Mouse (Mus musculus) midbrain, embryonic 11.5 days (tissue): ENCODE data around the gene Ppp1r13l. TPM values are rescaled to one million over a fixed set of nuclear protein-coding genes. Genes with fewer than 3 reads are reported as not detected.

Experiments used
- ATAC-seq: fragments of 200-750 bp; cut with Nextera tagmentation; 2 replicates; pipeline ENCODE4 v1.8.0; 2017; ENCODE audit warnings: moderate TSS enrichment, moderate library complexity; ENCODE audit not compliant: low FRiP score
- DNase-seq: peaks from one replicate; pipeline ENCODE4 v3.0.0; 2015; ENCODE audit warnings: low spot score; ENCODE audit errors: missing footprints
- H3K27ac ChIP-seq: fragments of 300-500 bp; sonication (generic); 2 replicates; pipeline ENCODE4 v1.5.1; 2014; ENCODE audit warnings: low read depth, low read length
- H3K27me3 ChIP-seq: fragments of 300-500 bp; sonication (generic); 2 replicates; pipeline ENCODE4 v1.6.1; 2014; ENCODE audit warnings: mild to moderate bottlenecking, low read length, moderate library complexity, mixed read lengths; ENCODE audit not compliant: control insufficient read depth, insufficient read depth
- H3K36me3 ChIP-seq: fragments of 300-500 bp; sonication (generic); 2 replicates; pipeline ENCODE4 v1.6.1; 2014; ENCODE audit warnings: mild to moderate bottlenecking, low read length, moderate library complexity, mixed read lengths; ENCODE audit not compliant: control insufficient read depth, insufficient read depth
- H3K4me1 ChIP-seq: fragments of 300-500 bp; sonication (generic); 2 replicates; pipeline ENCODE4 v1.6.1; 2014; ENCODE audit warnings: low read length; ENCODE audit not compliant: control insufficient read depth, insufficient read depth
- H3K4me2 ChIP-seq: fragments of 300-500 bp; sonication (generic); 2 replicates; pipeline ENCODE4 v1.6.1; 2014; ENCODE audit warnings: mild to moderate bottlenecking, moderate library complexity
- H3K4me3 ChIP-seq: fragments of 300-500 bp; sonication (generic); 2 replicates; pipeline ENCODE4 v1.5.1; 2014; ENCODE audit warnings: low read depth, low read length
- H3K9ac ChIP-seq: fragments of 300-500 bp; sonication (generic); 2 replicates; pipeline ENCODE4 v1.6.1; 2014; ENCODE audit warnings: low read length
- H3K9me3 ChIP-seq: fragments of 300-500 bp; sonication (generic); 2 replicates; pipeline ENCODE4 v1.6.1; 2016; ENCODE audit warnings: low read length; ENCODE audit not compliant: control insufficient read depth
- WGBS: fragments of 180-500 bp; shearing (Covaris S2); extraction: QIAGEN DNeasy Blood & Tissue Kit; methylation state at CpG from one replicate; pipeline ENCODE4 v1.1.7; 2014; 5-methylcytosine and 5-hydroxymethylcytosine counted together
- microRNA counts: library from miRNA; unstranded; fragments of <30 nt; microRNA quantifications from one replicate; lab custom pipeline; 2015
- microRNA-seq: library from miRNA; unstranded; fragments of <30 nt; microRNA quantifications from one replicate; pipeline ENCODE4, GENCODE M21; 2017
- polyA plus RNA-seq: library from polyadenylated mRNA; unstranded; fragments of >200 nt; fragmentation: Nextera tagmentation; extraction: Ambion mirVana; gene quantifications from 2 replicates; pipeline ENCODE4 v1.2.1, GENCODE M21; 2014

Ppp1r13l gene
- polyA plus RNA-seq, 1 experiment from 2014 or later: 3.0 TPM

DNA sequence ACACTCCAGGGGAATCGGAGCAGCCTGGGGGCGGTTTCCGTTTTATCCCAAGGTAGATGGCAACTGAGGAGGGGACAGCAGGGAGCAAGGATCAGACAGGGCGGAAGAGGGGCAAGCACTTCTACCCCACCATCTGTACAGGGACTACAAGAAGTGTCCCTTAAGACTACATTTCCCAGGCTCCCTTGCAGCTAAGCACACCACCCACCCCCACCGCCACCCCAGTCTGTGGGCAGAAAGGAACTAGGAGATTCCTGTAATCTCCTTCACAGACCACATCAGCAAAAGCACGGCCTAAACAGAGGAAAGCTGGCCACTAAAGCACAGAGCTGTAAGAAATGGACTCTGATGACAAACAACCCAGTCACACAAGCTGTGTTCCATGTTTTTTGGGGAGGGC, 66.8 kb downstream of the Ppp1r13l start:
- WGBS: 76% methylated on average over 6 of the region's 6 CpGs
- no peak for ATAC-seq

DNA sequence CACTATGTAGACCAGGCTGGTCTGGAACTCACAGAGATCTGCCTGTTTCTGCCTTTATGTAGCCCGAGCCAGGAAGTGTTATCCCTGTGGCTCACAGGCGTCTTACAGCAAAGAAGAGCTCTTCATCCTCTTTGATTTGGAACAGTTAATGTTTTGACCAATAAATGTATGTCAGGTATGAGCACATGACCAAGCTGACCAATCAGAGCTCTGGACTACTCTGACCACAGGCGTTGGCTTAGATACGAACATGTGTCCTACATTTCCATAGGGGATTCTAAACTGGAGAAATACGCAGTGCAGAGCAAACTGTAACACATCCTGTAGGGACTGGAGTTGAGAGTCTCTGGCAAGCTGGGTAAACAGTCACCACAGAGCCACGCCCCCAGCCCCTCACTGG, 67.3 kb downstream of the Ppp1r13l start:
- peaks cover 27% of the 10 kb centered on the region for H3K36me3 ChIP-seq

More for the DNA sequence above, 66.8 kb downstream of the Ppp1r13l start:
- no peaks in the 10 kb centered on the region for H3K4me1 ChIP-seq
- H3K9me3 ChIP-seq: no peaks in the 10 kb centered on the region
- no peak overlapping the region for H3K4me2 ChIP-seq
- H3K27me3 ChIP-seq: no peaks in the 10 kb centered on the region; the same call in 1 of the 2 replicates
- no peak overlapping the region for H3K27ac ChIP-seq
- DNase-seq: no peak
- H3K9ac ChIP-seq: no peak overlapping the region
- no peak overlapping the region for H3K4me3 ChIP-seq
- H3K36me3 ChIP-seq: peaks cover 27% of the 10 kb centered on the region

More for the DNA sequence above, 67.3 kb downstream of the Ppp1r13l start:
- no peak for ATAC-seq
- Histone ChIP-seq H3K9ac (no peak overlapping the region), H3K4me2 (no peak overlapping the region), H3K27me3 (no peaks in the 10 kb centered on the region), H3K4me1 (no peaks in the 10 kb centered on the region), H3K27ac (no peak overlapping the region), H3K4me3 (no peak overlapping the region), H3K9me3 (no peaks in the 10 kb centered on the region)
- 91% methylated on average over 6 of the region's 6 CpGs for WGBS
- no peak for DNase-seq

MicroRNAs encoded within 50 kb of the gene (microRNA counts, 519-probe panel; counts per million panel counts)
- microRNA mmu-miR-343 (lab: Ali Mortazavi, UCI): not detected

Small RNAs within 50 kb of the gene (microRNA-seq; reads per million reads assigned to microRNA genes)
- gene Mir343: not detected

Other genes with a start within 250 kb of the Ppp1r13l start
- gene Gm4969, start 241.4 kb upstream of the Ppp1r13l start, polyA plus RNA-seq: 0.46 and 0.58 TPM in 2 replicates
- gene Fbxo46, start 239.9 kb upstream of the Ppp1r13l start, polyA plus RNA-seq: 9.4 and 9.5 TPM in 2 replicates
- gene Qpctl, start 210.5 kb upstream of the Ppp1r13l start, polyA plus RNA-seq: 10.7 and 11.4 TPM in 2 replicates
- gene Snrpd2, start 210.0 kb upstream of the Ppp1r13l start, polyA plus RNA-seq: 156 and 160 TPM in 2 replicates
- gene Gipr, start 193.6 kb upstream of the Ppp1r13l start, polyA plus RNA-seq: 0.58 and 0.75 TPM in 2 replicates
- 1.5 and 1.9 TPM in 2 replicates for gene Eml2, start 183.3 kb upstream of the Ppp1r13l start, polyA plus RNA-seq
- 1.5 and 1.7 TPM in 2 replicates for gene Gpr4, start 147.2 kb upstream of the Ppp1r13l start, polyA plus RNA-seq
- 42.4 and 44.0 TPM in 2 replicates for gene Opa3, start 131.4 kb upstream of the Ppp1r13l start, polyA plus RNA-seq
- gene Vasp, start 87.9 kb upstream of the Ppp1r13l start, polyA plus RNA-seq: 46.0 and 46.9 TPM in 2 replicates
- gene Ppm1n, start 79.7 kb upstream of the Ppp1r13l start, polyA plus RNA-seq: 0.18 and 0.50 TPM in 2 replicates
- gene Rtn2, start 77.1 kb upstream of the Ppp1r13l start, polyA plus RNA-seq: 48.5 and 53.2 TPM in 2 replicates
- 0.04 TPM in 1 of 2 replicates, not detected in the other for gene Fosb, start 49.7 kb upstream of the Ppp1r13l start, polyA plus RNA-seq
- gene Ercc1, start 15.0 kb upstream of the Ppp1r13l start, polyA plus RNA-seq: 111 and 118 TPM in 2 replicates
- 15.1 and 15.4 TPM in 2 replicates for gene Cd3eap, start 266 bp upstream of the Ppp1r13l start, polyA plus RNA-seq
- 10.3 and 10.9 TPM in 2 replicates for gene Ercc2, start 22.3 kb downstream of the Ppp1r13l start, polyA plus RNA-seq
- gene Klc3, start 44.4 kb downstream of the Ppp1r13l start, polyA plus RNA-seq: 0.37 and 1.4 TPM in 2 replicates
- not detected in 2 replicates for gene Ckm, start 45.0 kb downstream of the Ppp1r13l start, polyA plus RNA-seq
- gene Mark4, start 99.1 kb downstream of the Ppp1r13l start, polyA plus RNA-seq: 8.9 and 10.7 TPM in 2 replicates
- gene Exoc3l2, start 103.6 kb downstream of the Ppp1r13l start, polyA plus RNA-seq: 0.77 and 1.1 TPM in 2 replicates
- gene Bloc1s3, start 148.6 kb downstream of the Ppp1r13l start, polyA plus RNA-seq: 2.6 TPM in 2 replicates
- gene Trappc6a, start 148.6 kb downstream of the Ppp1r13l start, polyA plus RNA-seq: 41.5 and 51.6 TPM in 2 replicates
- not detected in 2 replicates for gene Nkpd1, start 158.1 kb downstream of the Ppp1r13l start, polyA plus RNA-seq
- gene Ppp1r37, start 203.3 kb downstream of the Ppp1r13l start, polyA plus RNA-seq: 2.8 and 3.0 TPM in 2 replicates
- gene Zfp296, start 217.5 kb downstream of the Ppp1r13l start, polyA plus RNA-seq: 0.10 and 0.20 TPM in 2 replicates
- gene Gemin7, start 217.8 kb downstream of the Ppp1r13l start, polyA plus RNA-seq: 152 and 161 TPM in 2 replicates
- 44.6 and 46.1 TPM in 2 replicates for gene Clasrp, start 244.7 kb downstream of the Ppp1r13l start, polyA plus RNA-seq